Mouse (Mus musculus) liver, adult 2 months (tissue): Measurements from ENCODE around the gene Uxs1.

Experiments
- CTCF ChIP-seq: fragments of 200-500 bp; IDR thresholded peaks from 2 replicates; pipeline ENCODE4 v1.5.1; 2011; ENCODE audit warnings: low read depth, low read length, control low read depth
- POLR2A ChIP-seq: fragments of 200-500 bp; IDR thresholded peaks from 2 replicates; pipeline ENCODE4 v1.6.1; 2011; ENCODE audit warnings: low read length, control low read depth; ENCODE audit not compliant: insufficient read depth; ENCODE audit errors: extremely low read depth

GRCm38 (mm10) chr1:43789765-43790164 lies 37.8 kb downstream of the Uxs1 start:
- no peak for TF ChIP-seq CTCF
- no peak for TF ChIP-seq POLR2A
